ENCODE assay signal across 9 mouse cellular contexts in genomic region chr19:26746709-26747467, GRCm38 (mm10).
DNase-seq lines count a peak whose midpoint lies in the region; ATAC-seq and TF ChIP-seq lines count a peak whose summit lies in the region.
"Had no signal": no experiment of that assay in that cellular context is flagged by ENCODE, and none has a peak within 500 bp of the region (broad histone marks: within the 10 kb centered on the region; RNA-seq: fewer than 3 reads in every experiment).

No protein-coding gene starts in this region.

- peak overlapping the region; percentile 92 for H3K27ac ChIP-seq in heart, embryonic 10.5 days
- peak overlapping the region; percentile 84; the same call in 1 of the 2 replicates for H3K27ac ChIP-seq in CH12.LX (ENCODE audit: insufficient read depth, low read depth)
- peak overlapping the region; percentile 98 for H3K27ac ChIP-seq in heart, embryonic 16.5 days (ENCODE audit: low read length)
- H3K27ac ChIP-seq in liver, postnatal 0 days (ENCODE audit: low read depth), result peak overlapping the region; percentile 61

- no peak for ATAC-seq in heart, embryonic 16.5 days (replicated peaks; ENCODE audit: extremely low read depth, insufficient read depth, low FRiP score)
- no peak for ATAC-seq in liver, postnatal 0 days

- H3K9ac ChIP-seq in CH12.LX (ENCODE audit: insufficient read depth, low read depth), result peak overlapping the region; percentile 90
- H3K9ac ChIP-seq in heart, embryonic 16.5 days (ENCODE audit: low read length), result peak overlapping the region; percentile 79
- peak overlapping the region; percentile 41; the same call in 1 of the 2 replicates for H3K9ac ChIP-seq in liver, postnatal 0 days (replicated peaks)

- peaks cover 3% of the 10 kb centered on the region; the same call in 1 of the 2 replicates for H3K79me2 ChIP-seq in CH12.LX (replicated peaks; ENCODE audit: control insufficient read depth, extremely low read depth, insufficient read depth, poor library complexity, severe bottlenecking)

- no peak for TF ChIP-seq CTCF in CH12.LX (conservative IDR thresholded peaks at IDR 0.05 in 1 of 2, IDR thresholded peaks at IDR 0.05 in 1 of 2; ENCODE audit: low read depth in 2 of 2, low read length in 2 of 2)
- no peak for TF ChIP-seq CTCF in liver, postnatal 0 days (IDR thresholded peaks at IDR 0.05; ENCODE audit: low read depth)

- TF ChIP-seq POLR2A in CH12.LX (IDR thresholded peaks at IDR 0.05; ENCODE audit: low read depth, low read length), result no peak

- peaks cover 15% of the 10 kb centered on the region; the same call in 1 of the 2 replicates for H3K4me1 ChIP-seq in heart, embryonic 10.5 days
- H3K4me1 ChIP-seq in CH12.LX (ENCODE audit: control insufficient read depth in 1 of 2, insufficient read depth in 2 of 2), result peaks cover 3 to 19% of the 10 kb centered on the region in 2 experiments; a peak in 3 of 4 replicates
- H3K4me1 ChIP-seq in heart, embryonic 16.5 days (ENCODE audit: control insufficient read depth, insufficient read depth, low read length), result peaks cover 13% of the 10 kb centered on the region
- no peaks in the 10 kb centered on the region; the same call in 1 of the 2 replicates for H3K4me1 ChIP-seq in liver, postnatal 0 days (ENCODE audit: insufficient read depth)

- no peaks in the 10 kb centered on the region for H3K27me3 ChIP-seq in heart, embryonic 10.5 days (ENCODE audit: insufficient read depth, poor library complexity, severe bottlenecking)
- no peaks in the 10 kb centered on the region for H3K27me3 ChIP-seq in CH12.LX (replicated peaks)
- H3K27me3 ChIP-seq in heart, embryonic 16.5 days (ENCODE audit: control insufficient read depth, insufficient read depth, low read length), result no peaks in the 10 kb centered on the region
- H3K27me3 ChIP-seq in liver, postnatal 0 days (ENCODE audit: insufficient read depth, low read length), result no peaks in the 10 kb centered on the region
- H3K27me3 ChIP-seq: Patski had no signal

- dilution Hi-C loops in CH12.LX (cut with MboI; ENCODE audit: extremely low pct_ligation_motif_present, extremely low pct_unique_long_range_greater_than_20kb, low sequenced_read_pairs), result no loop called here

- no peak for TF ChIP-seq EP300 in CH12.LX (IDR thresholded peaks at IDR 0.05; ENCODE audit: low read length)
- no peak for TF ChIP-seq EP300 in liver, postnatal 0 days (IDR thresholded peaks at IDR 0.05; ENCODE audit: low read depth)

- H3K36me3 ChIP-seq in heart, embryonic 10.5 days, result no peaks in the 10 kb centered on the region
- H3K36me3 ChIP-seq in CH12.LX (replicated peaks in 1 of 2; ENCODE audit: control insufficient read depth in 1 of 2, insufficient read depth in 1 of 2, low read length in 1 of 2), result peaks cover 6 to 38% of the 10 kb centered on the region in 2 experiments
- no peaks in the 10 kb centered on the region for H3K36me3 ChIP-seq in heart, embryonic 16.5 days (ENCODE audit: control insufficient read depth, insufficient read depth)
- 0 out of 2 replicates have a peak, but pooled peaks cover 2% of the 10 kb centered on the region for H3K36me3 ChIP-seq in liver, postnatal 0 days (replicated peaks; ENCODE audit: insufficient read depth, low read length)

- H3K4me3 ChIP-seq in heart, embryonic 10.5 days, result peak overlapping the region; percentile 70
- peak overlapping the region; percentile 63 to 74 (median 68) for H3K4me3 ChIP-seq in CH12.LX (replicated peaks in 1 of 3; ENCODE audit: low read depth in 2 of 3, low read length in 2 of 3, poor library complexity in 1 of 3)
- H3K4me3 ChIP-seq in heart, embryonic 16.5 days (ENCODE audit: low read length), result peak overlapping the region; percentile 82
- H3K4me3 ChIP-seq in liver, postnatal 0 days (ENCODE audit: low read depth, low read length), result peak overlapping the region; percentile 53

- no peaks in the 10 kb centered on the region for H3K9me3 ChIP-seq in heart, embryonic 10.5 days
- no peaks in the 10 kb centered on the region for H3K9me3 ChIP-seq in CH12.LX (replicated peaks; ENCODE audit: low read length)
- no peaks in the 10 kb centered on the region for H3K9me3 ChIP-seq in heart, embryonic 16.5 days (replicated peaks; ENCODE audit: control insufficient read depth, low read length)
- no peaks in the 10 kb centered on the region for H3K9me3 ChIP-seq in liver, postnatal 0 days (ENCODE audit: low read length)

- H3K4me2 ChIP-seq in CH12.LX (ENCODE audit: insufficient read depth, low read depth, poor library complexity, severe bottlenecking), result peak overlapping the region; percentile 74
- peak overlapping the region; percentile 78 for H3K4me2 ChIP-seq in heart, embryonic 16.5 days (ENCODE audit: low read depth, low read length)
- peak overlapping the region; percentile 76 for H3K4me2 ChIP-seq in liver, postnatal 0 days (ENCODE audit: low read depth, low read length)

- in situ Hi-C loops in CH12.LX (cut with MboI; ENCODE audit: low pct_ligation_motif_present, low pct_unique_long_range_greater_than_20kb, low sequenced_read_pairs), result loop anchor here (25.0 kb wide), 1 partner anchor 665 kb away; no protein-coding TSS in a partner anchor

- no peak for DNase-seq in heart, embryonic 10.5 days (ENCODE audit: low spot score)
- DNase-seq in heart, postnatal 36 days, result no peak
- DNase-seq in CH12.LX (ENCODE audit: extremely low read depth), result peak; percentile 3
- no peak for DNase-seq in liver, postnatal 0 days
- no peak for DNase-seq in Muller cell, postnatal 12 days (ENCODE audit: inconsistent ontology term)
- DNase-seq in adrenal gland, adult (ENCODE audit: inconsistent age in 2 of 2, low spot score in 1 of 2), result no peak
- no peak for DNase-seq in left cerebral cortex, adult 8-10 months (ENCODE audit: low spot score in 2 of 2)

- intact Hi-C loops in heart, postnatal 36 days (cut with DNase I), result loop anchor here (5.0 kb wide), 3 partner anchors 100 to 680 kb away; partner anchors contain the start of genes Pum3 and Smarca2

- WGBS in heart, embryonic 10.5 days, result 60% methylated on average over 6 of the region's 6 CpGs
- WGBS in heart, embryonic 16.5 days, result 55% methylated on average over 6 of the region's 6 CpGs
- WGBS in liver, postnatal 0 days (ENCODE audit: insufficient replicate concordance), result 60% methylated on average over 6 of the region's 6 CpGs

- no peak for TF ChIP-seq RAD21 in CH12.LX (IDR thresholded peaks at IDR 0.05; ENCODE audit: low read depth, low read length)

TF ChIP-seq in CH12.LX, 34 proteins besides CTCF, POLR2A, EP300 and RAD21:
- TF ChIP-seq KAT2A (IDR thresholded peaks at IDR 0.05; ENCODE audit: insufficient replicate concordance, low read length) (no peak), NELFE (IDR thresholded peaks at IDR 0.05; ENCODE audit: low read depth, low read length) (no peak), MYC (IDR thresholded peaks at IDR 0.05; ENCODE audit: low read depth, low read length) (no peak), SIN3A (IDR thresholded peaks at IDR 0.05; ENCODE audit: low read length) (no peak), ZKSCAN1 (IDR thresholded peaks at IDR 0.05; ENCODE audit: borderline replicate concordance, low read depth, low read length) (no peak), GABPA (IDR thresholded peaks at IDR 0.05; ENCODE audit: insufficient replicate concordance, low read depth, low read length) (no peak), E2F4 (IDR thresholded peaks at IDR 0.05; ENCODE audit: insufficient replicate concordance, low read depth, low read length) (no peak), CHD1 (IDR thresholded peaks at IDR 0.05; ENCODE audit: low read depth, low read length) (no peak), JUN (IDR thresholded peaks at IDR 0.05; ENCODE audit: insufficient read depth, low read depth, low read length) (no peak), ETS1 (conservative IDR thresholded peaks at IDR 0.05; ENCODE audit: low read depth, low read length) (no peak), ELF1 (IDR thresholded peaks at IDR 0.05; ENCODE audit: low read depth, low read length) (no peak), HCFC1 (IDR thresholded peaks at IDR 0.05; ENCODE audit: low read depth, low read length) (no peak), POLR2AphosphoS2 (IDR thresholded peaks at IDR 0.05; ENCODE audit: low read depth, low read length) (no peak), IRF4 (IDR thresholded peaks at IDR 0.05; ENCODE audit: low read depth, low read length) (no peak), MAFK (IDR thresholded peaks at IDR 0.05; ENCODE audit: insufficient replicate concordance, low read length) (no peak)
